Mouse (Mus musculus): Measurements from ENCODE around the gene Cerkl.

The Cerkl gene

DNA sequence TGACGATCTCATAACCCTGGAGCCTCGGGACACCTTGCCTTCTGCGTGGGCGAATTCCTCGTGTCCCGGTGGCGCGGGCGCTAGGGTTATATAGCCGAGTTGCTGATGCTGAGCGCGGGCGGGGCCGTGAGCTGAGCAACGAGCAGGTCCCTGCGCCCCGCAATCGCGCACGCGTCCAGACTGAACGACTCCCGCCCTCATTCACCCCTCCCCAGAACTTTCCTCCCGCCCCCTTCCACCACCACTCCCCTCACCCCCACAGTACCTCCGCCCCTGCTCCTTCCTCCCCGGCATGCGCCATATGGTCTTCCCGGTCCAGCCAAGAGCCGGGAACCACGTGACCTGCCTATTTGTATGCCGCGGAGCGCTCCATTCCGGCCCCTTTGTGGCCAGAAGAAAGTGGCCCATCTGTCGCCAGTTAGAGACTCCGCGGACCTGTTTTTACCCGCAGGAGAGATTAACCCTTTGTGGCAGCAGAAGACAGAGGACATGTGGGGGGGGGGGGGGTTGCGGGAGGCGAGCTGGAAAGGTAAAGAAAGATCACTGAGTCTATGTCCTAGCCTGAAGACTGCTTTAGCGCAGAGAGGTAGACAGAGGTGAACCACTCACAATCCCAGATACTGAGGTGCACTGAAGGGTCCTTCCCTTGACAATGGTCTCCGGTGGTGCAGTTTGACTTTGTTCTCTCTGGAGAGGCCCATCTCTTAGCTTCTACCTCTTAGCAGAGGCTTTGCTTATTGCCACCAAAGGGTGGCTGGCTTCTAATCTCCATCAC is at the start of gene Cerkl, which contains the start of gene Neurod1:
Gene Cerkl (minus strand): TSS at position 211 of the 775 bp plus-strand sequence.
Gene Neurod1 (minus strand): TSS at position 177 of the 775 bp plus-strand sequence.
- DNase-seq = peak; percentile 91

DNA sequence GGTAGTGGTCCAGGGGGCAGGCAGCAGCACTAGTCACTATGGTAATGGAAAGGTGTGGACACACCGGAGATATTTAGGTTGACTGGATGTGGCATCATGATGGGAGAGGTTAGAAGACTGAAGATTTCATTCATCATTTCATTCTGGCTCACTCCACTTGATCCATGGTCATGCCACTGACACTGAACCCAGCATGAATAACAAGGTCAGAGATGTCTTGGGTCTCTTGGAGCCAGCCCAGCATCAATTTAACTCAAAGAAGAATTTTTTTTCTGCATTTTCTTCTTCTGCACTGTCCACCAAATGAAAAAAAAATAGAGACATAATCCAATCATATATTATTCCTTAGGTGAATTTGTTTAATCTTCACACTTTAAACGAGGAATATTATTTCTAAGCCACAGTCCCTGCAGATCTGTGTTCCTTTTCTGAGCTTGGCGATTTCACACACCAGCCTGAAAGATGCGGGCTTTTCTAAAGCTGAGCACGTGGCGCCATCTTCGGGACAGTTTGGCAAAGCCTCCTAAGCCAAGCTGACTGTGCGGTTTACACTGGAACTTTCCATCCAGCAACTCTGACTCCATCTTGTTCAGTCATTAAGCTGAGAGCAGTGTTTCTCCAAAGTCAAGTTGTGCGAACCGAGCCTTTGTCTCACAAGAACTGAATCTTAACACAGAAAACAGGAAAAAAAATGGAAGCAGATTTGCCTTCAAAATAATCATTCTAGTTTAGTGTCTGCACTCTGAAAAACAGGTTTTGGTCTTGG is 42.6 kb upstream of the Cerkl start:
- DNase-seq = peak; percentile 90

DNA sequence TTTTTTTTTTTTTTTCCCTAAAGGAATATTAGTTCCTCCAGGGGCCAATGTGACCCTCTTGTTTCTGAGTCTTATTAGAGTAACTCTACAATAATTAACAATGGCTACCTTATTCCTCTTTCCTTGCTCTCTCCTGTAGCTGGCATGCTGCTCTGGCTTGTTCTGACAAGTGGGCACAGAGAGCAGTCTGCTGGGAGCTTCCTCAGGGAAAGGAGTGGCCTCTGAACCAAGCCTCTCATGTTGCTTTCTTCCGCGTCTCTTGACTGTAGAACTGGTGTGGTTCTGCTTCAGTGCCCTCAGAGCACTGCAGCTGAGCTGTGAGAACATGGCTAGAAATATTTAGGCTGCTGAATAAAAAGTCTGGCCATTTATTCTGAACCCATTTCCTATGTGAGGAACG is 28.5 kb upstream of the Cerkl start:
- no peak for DNase-seq

DNA sequence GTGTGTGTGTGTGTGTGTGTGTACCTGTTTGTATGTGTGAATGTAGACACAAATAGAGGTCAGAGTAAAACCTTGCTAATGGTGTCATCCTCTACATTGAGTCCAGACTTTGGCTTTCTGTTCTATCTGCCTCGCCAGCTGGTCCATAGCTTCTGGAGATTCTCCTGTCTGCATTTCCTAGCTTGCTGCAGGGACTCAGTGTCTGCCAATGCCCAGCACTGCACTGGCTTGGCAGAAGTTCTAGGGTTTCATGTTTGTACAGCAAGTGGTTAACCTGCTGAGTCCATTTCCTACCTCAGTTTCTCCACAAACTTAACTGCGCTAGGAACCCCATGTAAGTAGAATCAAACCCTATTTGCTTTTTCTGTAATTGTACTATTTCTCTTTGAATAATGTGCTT is 25.9 kb upstream of the Cerkl start:
- no peak for DNase-seq

DNA sequence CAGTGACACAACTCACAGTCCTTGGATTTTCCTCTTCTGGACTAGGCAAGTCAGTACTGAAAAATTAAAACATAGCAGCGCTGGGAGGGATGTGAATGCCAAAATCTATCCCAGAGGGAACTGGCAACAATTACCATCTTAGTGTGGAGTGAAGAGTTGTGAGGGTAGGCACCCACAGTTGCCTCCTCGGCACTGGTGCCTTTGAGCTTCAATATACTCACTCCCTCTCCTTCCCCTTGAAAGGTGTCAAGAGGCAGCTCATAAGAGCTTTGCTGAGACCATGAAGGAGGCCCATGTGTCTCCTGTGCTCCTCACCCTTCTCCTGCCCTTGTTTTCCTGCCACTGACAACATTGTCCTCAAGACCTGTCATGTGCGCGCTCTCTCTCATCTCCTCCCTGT is 5.8 kb upstream of the Cerkl start:
- no peak for DNase-seq

GRCm38 (mm10) chr2:79461861-79462260 is 5.3 kb upstream of the Cerkl start:
- no peak for DNase-seq

- peak; percentile 77 for DNase-seq
Observed at GRCm38 (mm10) chr2:79460586-79460985, 4.0 kb upstream of the Cerkl start.

- DNase-seq = no peak
Observed at GRCm38 (mm10) chr2:79460107-79460506, 3.5 kb upstream of the Cerkl start.

DNA sequence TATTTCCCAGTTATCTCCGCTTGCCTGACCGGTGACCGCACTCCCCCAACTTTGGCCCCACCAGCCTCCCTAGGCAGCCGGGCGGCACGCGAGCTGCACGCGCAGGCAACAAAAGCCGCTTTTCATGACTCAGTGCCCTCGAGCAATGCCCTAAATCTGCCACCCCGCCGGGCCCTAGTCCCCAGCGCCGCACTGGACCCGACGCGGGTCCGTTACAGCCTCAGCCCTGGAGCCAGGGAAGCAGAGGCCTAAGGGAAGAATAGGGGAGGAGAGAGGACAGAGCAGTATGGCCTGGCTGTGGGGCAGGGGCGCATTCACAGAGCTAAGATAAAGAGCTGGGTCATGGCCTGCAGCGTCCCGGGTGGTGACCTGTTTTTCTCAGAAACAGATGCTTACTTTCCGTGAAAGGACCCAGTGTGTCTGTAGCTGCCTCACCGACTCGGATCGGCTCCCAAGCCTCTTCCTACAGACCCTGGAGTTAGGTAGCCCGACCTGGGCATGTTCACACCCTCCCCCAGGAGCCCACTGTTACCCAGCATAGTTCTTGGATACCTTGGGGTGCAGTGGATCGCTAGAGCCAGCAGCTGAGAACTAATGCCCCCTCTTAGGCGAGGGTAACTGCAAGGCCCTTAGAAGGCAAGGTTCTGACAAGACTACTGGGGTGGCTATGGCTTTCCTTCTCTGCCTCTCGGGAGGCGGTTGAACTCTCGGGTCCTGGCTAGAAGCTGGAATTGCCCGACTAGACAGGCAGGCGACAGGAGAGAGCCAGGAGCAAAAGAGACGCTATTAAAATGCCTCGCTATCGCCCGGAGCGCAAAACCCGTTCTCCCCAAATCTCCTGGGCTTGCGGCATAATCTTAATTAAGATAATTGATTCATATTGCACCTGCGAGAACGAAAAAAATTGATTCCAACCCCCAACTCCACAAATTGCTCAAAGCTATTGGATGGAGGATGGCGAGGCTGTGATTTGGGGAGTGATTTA is 2.8 kb upstream of the Cerkl start:
- peak; percentile 77 for DNase-seq

GRCm38 (mm10) chr2:79457932-79458331 is 1.3 kb upstream of the Cerkl start:
- DNase-seq = no peak

GRCm38 (mm10) chr2:79457434-79457833 is 849 bp upstream of the Cerkl start:
- no peak for DNase-seq

- DNase-seq = no peak
Observed at GRCm38 (mm10) chr2:79455646-79456045, 939 bp downstream of the Cerkl start.

GRCm38 (mm10) chr2:79454786-79455446 is 1.7 kb downstream of the Cerkl start:
- no peak for DNase-seq

- DNase-seq = peak; percentile 90
Observed at GRCm38 (mm10) chr2:79453901-79454781, 2.4 kb downstream of the Cerkl start.

- no peak for DNase-seq
Observed at GRCm38 (mm10) chr2:79451438-79451837, 5.1 kb downstream of the Cerkl start.

DNA sequence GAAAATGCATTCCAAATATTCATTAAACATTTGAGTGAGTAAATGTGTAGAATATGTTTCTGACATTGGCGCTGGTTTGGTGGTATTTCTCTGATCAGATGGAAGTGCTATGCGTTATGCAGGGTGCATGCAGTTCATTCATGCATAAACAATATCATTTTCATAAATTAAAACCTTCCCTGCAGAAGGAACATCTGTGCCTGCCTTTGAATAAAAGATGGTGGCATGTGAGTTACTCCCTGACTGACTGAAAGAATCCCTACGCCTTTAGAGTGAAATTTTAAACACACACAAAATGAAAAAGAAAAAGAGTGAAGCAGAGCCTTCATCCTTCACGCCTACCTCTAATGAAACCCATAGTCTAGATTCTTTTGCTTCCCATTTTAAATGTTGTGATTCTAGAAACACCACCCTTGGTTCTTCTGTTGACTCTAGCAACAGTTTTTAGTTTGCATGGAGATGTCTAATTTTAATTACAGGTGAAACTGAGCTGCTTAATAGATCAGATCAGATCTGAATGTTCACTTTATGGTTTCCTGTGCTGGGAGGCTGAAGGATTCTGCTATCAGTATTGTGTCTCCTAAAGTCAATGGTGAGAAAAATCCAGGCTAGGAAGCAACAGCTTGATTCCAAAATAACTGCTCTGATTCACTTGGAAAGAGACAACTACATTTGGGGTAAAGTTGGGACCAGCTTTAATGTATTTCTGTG is 5.7 kb downstream of the Cerkl start:
- DNase-seq = no peak

DNA sequence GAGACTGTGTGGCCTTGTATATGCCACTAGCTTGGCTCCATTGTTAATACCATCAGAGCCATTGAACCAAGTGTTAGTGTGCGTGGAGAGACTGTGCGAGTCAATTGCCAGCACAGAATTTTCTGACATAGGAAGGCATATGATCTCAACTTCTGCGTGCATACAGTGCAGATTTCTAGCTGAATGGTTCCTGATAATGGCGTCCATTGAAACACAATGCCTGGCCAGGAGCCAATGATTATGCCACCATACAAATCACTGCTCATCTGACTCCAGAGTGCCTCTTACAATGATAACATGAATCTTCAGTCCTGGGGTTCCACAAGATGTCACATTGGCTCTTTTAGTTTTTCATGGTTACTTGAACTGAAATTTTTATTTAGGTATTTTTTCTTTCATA is 7.2 kb downstream of the Cerkl start:
- DNase-seq = no peak

- no peak for DNase-seq
Observed at GRCm38 (mm10) chr2:79447198-79447597, 9.4 kb downstream of the Cerkl start.

DNA sequence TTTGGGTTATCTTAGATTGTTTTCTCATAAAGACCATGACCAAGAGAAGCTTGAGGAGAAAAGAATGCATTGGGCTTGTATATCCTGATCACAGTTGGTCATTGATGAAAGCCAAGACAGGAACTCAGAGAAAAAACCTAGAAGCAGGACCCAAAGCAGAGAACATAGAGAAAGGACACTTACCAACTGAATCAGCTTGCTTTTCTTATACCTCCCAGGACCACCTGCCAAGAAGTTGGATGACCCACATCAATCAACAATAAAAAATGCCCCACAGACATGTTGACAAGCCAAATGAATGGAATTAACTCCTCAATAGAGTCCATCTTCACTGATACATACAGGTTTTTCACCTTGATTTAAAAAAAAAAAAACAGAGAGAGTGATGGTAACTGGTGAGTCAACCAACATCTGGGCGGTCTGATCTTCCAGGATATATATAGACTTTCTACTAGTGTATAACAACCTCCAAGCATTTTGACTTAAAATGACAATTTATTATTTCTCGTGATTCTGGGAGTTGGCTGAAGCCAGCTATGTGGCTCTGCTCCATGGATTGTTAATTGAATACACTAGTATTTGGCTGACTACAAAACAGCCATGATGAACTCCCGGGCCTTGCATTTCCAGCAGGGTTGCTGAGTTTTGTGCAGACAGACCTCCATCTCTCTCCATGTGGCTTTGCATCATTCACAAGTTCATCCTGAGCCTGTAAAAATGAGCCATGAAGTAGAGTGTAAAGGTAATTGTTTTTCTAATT is 12.5 kb downstream of the Cerkl start:
- DNase-seq = no peak

DNA sequence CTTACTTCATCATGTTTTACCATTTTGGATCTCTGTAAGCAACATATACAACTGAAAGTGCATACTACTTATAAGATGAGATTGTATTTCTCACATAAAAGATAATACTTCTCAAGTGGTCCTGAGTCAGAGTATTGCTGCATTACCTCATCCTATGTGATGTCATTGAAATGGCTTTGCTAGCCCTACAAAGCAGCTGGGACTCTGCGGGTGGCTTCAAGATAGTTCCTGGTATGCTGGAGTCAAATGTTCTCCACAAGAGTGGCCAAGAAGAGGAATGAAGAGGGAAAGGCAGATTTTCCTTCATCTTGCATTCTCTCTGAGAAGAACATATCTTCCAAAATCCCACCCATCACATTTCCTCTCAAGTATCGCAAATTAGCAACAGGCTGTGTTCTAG is 13.2 kb downstream of the Cerkl start:
- DNase-seq = no peak

Measured in embryo, embryonic 11 days (tissue).